Mouse (Mus musculus) left cerebral cortex, postnatal 14 days (tissue): ENCODE results near the gene Emg1. TPM values are rescaled to one million over a fixed set of nuclear protein-coding genes. Genes with fewer than 3 reads are reported as not detected.

ENCODE experiments used
- DNase-seq, 2 experiments: peaks; one replicate each; pipeline ENCODE4 v3.0.0; 2021 to 2022; ENCODE audit warnings: low spot score in 2 of 2, mixed read lengths in 1 of 2
- intact Hi-C: fragments of 180-260 bp; cut with DNase I; formaldehyde crosslinking; loops from one replicate; pipeline ENCODE4 v1.15.1; 2025
- microRNA-seq, 2 experiments: library from miRNA; unstranded; fragments of <30 nt; microRNA quantifications; one replicate each; pipeline ENCODE4 v1.2.0; 2022
- total RNA-seq, 2 experiments: library from RNA; stranded (reverse); gene quantifications; 2 replicates each; pipeline ENCODE4 v1.2.3; 2021

Gene Emg1
- total RNA-seq, 2 experiments from 2014 or later: 45.6 to 45.9 TPM

- peak; percentile 98 for DNase-seq
- intact Hi-C loops: loop anchor here (2.0 kb wide), 1 partner anchor 40 kb away; no protein-coding TSS in a partner anchor
Measured at GRCm38 (mm10) chr6:124662477-124663423, 49.2 kb downstream of the Emg1 start, which contains the start of gene Lpcat3. Gene Lpcat3, plus strand, starts transcription at chr6:124663027.

- intact Hi-C loops: loop anchor here (2.0 kb wide), 1 partner anchor 41 kb away; no protein-coding TSS in a partner anchor
- no peak for DNase-seq
Measured at GRCm38 (mm10) chr6:124661995-124662394, 50.0 kb downstream of the Emg1 start.

- DNase-seq: no peak
- intact Hi-C loops: no loop called here
Measured at GRCm38 (mm10) chr6:124661156-124661806, 50.7 kb downstream of the Emg1 start.

- DNase-seq: no peak
- intact Hi-C loops: no loop called here
Measured at GRCm38 (mm10) chr6:124658067-124658466, 53.9 kb downstream of the Emg1 start.

- no peak for DNase-seq
- intact Hi-C loops: no loop called here
Measured at GRCm38 (mm10) chr6:124655893-124656292, 56.1 kb downstream of the Emg1 start.

Small RNAs within 50 kb of the gene (microRNA-seq; reads per million reads assigned to microRNA genes)
- gene Mir141 (0.53 to 1.0 reads per million in 2 experiments), gene Mir200c (22.9 to 26.6 reads per million in 2 experiments)

Other genes starting within 250 kb of the Emg1 start
- 100 to 1,000 TPM; 371 to 377 TPM for gene Clstn3, start 247.4 kb downstream of the Emg1 start, total RNA-seq
- under 1 TPM; 0.18 to 0.59 TPM for gene C1rl, start 219.1 kb downstream of the Emg1 start, total RNA-seq
- gene C1ra, start 199.8 kb downstream of the Emg1 start, total RNA-seq: 1 to 10 TPM; 1.1 to 1.3 TPM
- 1 to 10 TPM; 1.4 to 1.6 TPM for gene C1s1, start 169.8 kb downstream of the Emg1 start, total RNA-seq
- gene C1rb, start 141.9 kb downstream of the Emg1 start, total RNA-seq: under 1 TPM in 1 of 2 experiments, not detected in 1; 0.18 TPM
- under 1 TPM; 0.26 to 0.57 TPM for gene C1s2, start 76.1 kb downstream of the Emg1 start, total RNA-seq
- gene Lpcat3, start 49.2 kb downstream of the Emg1 start, total RNA-seq: 10 to 100 TPM; 33.8 to 37.1 TPM
- gene Phb2, start 158 bp upstream of the Emg1 start, total RNA-seq: 100 to 1,000 TPM; 133 to 144 TPM
- gene Ptpn6, start 26.5 kb upstream of the Emg1 start, total RNA-seq: 1 to 10 TPM; 3.6 to 4.0 TPM
- 100 to 1,000 TPM; 294 to 301 TPM for gene Grcc10, start 29.2 kb upstream of the Emg1 start, total RNA-seq
- not detected for gene Gm45234, start 43.8 kb upstream of the Emg1 start, total RNA-seq
- gene Atn1, start 44.3 kb upstream of the Emg1 start, total RNA-seq: 100 to 1,000 TPM; 147 to 166 TPM
- gene Eno2, start 57.5 kb upstream of the Emg1 start, total RNA-seq: 100 to 1,000 TPM; 719 to 758 TPM
- gene Lrrc23, start 67.5 kb upstream of the Emg1 start, total RNA-seq: under 1 TPM; 0.47 to 0.81 TPM
- 1 to 10 TPM; 2.9 to 5.3 TPM for gene Spsb2, start 96.5 kb upstream of the Emg1 start, total RNA-seq
- 100 to 1,000 TPM; 629 to 634 TPM for gene Tpi1, start 102.1 kb upstream of the Emg1 start, total RNA-seq
- gene Usp5, start 117.3 kb upstream of the Emg1 start, total RNA-seq: 100 to 1,000 TPM; 178 to 184 TPM
- gene Cdca3, start 117.4 kb upstream of the Emg1 start, total RNA-seq: 1 to 10 TPM; 1.6 to 1.7 TPM
- not detected for gene Gnb3, start 128.1 kb upstream of the Emg1 start, total RNA-seq
- gene P3h3, start 145.6 kb upstream of the Emg1 start, total RNA-seq: 10 to 100 TPM; 25.9 to 32.9 TPM
- 100 to 1,000 TPM; 220 to 231 TPM for gene Gpr162, start 151.8 kb upstream of the Emg1 start, total RNA-seq
- 1 to 10 TPM; 1.1 to 1.5 TPM for gene Cd4, start 176.0 kb upstream of the Emg1 start, total RNA-seq
- gene Lag3, start 199.5 kb upstream of the Emg1 start, total RNA-seq: 1 to 10 TPM; 2.1 to 3.0 TPM
- gene Ptms, start 207.9 kb upstream of the Emg1 start, total RNA-seq: 1,000 to 10,000 TPM; 1,161 to 1,212 TPM
- gene Mlf2, start 219.2 kb upstream of the Emg1 start, total RNA-seq: 100 to 1,000 TPM; 670 to 685 TPM